Mouse (Mus musculus) liver, embryonic 14.5 days (tissue): ENCODE measurements at regions not wholly inside any gene's neighbourhood (a gene's known extent, or its start where the extent isn't known, plus 50 kb on each side); places are given as distances from the start of the nearest gene placed in this dataset.

Source experiments
- CTCF ChIP-seq: IDR thresholded peaks from 2 replicates; pipeline ENCODE4 v1.5.1; 2016; ENCODE audit warnings: antibody characterized with exemption, low read depth, control low read depth
- EP300 ChIP-seq: IDR thresholded peaks from 2 replicates; pipeline ENCODE4 v1.6.1; 2016; ENCODE audit warnings: antibody characterized with exemption, low read depth

DNA sequence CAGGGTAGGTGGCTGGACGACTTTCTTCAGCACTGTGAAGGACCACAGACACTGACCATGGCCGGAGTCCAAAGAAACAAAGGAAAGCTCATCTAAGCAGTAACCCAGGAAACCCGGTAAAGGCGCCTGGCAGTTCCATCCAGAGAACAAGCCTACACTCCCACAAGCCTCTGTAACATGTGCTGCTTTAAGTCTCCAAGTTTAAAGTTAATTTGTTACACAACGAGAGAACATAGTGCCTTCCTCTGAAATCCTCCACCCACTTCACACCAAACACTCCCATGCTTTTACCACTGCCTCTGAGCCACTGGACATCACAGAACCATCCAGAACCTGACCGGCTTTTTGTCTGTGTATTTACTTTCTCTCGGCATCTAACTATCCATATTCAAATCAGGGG, 416.0 kb downstream of the Atp23 start:
- no peak for TF ChIP-seq CTCF
- no peak for TF ChIP-seq EP300
